Mouse (Mus musculus) heart, adult 2 months (tissue): ENCODE data around the gene Tnfsf9.

ENCODE experiments used
- CTCF ChIP-seq: fragments of 200-600 bp; IDR thresholded peaks from 2 replicates; pipeline ENCODE4 v1.8.1; 2022; ENCODE audit warnings: antibody characterized with exemption, mild to moderate bottlenecking, moderate library complexity
- EP300 ChIP-seq: fragments of 200-500 bp; IDR thresholded peaks from 2 replicates; pipeline ENCODE4 v1.6.1; 2011; ENCODE audit warnings: low read depth, low read length, control low read depth; ENCODE audit not compliant: insufficient read depth
- POLR2A ChIP-seq: fragments of 200-500 bp; IDR thresholded peaks from 2 replicates; pipeline ENCODE4 v1.6.1; 2011; ENCODE audit warnings: mild to moderate bottlenecking, low read depth, low read length, control low read depth; ENCODE audit not compliant: insufficient read depth

- no peak for TF ChIP-seq CTCF
- no peak for TF ChIP-seq EP300
- no peak for TF ChIP-seq POLR2A
Observed at GRCm38 (mm10) chr17:57102276-57102675, 2.8 kb upstream of the Tnfsf9 start.
